Mouse (Mus musculus) megakaryocyte-erythroid progenitor cell, adult 5 weeks (primary cell): Measurements from ENCODE around the gene S1pr3. TPM values are rescaled to one million over a fixed set of nuclear protein-coding genes. Genes with fewer than 3 reads are reported as not detected.

Experiments used
- polyA plus RNA-seq: library from polyadenylated mRNA; stranded (reverse); fragments of >175 nt; gene quantifications from 2 replicates; pipeline ENCODE4 v1.2.3, GENCODE M21; 2012

S1pr3 gene
- polyA plus RNA-seq = 1.3 and 2.9 TPM in 2 replicates

DNA sequence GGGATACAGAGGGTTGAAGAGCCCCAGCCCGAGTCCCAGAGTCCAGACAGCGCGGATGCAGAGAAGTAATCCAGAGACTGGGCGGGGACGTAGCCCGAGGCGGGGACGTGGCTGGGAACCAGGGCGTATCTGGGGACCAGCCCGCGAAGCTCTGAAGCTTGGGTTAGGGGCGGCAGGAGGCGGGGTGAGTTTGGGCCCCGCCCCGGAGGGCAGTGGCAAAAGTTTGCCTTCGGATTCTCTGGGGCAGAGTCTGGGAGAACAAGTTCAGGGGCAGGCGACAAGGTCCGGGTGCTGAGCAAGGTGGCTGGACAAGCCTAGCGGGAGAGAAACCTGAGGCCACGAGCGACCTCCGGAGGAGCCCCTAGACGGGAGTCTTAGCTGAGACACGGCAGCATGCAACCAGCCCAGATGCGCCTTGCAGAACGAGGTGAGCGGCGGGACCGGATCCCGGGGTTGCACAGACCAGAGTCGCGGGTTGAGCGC lies at the start of gene S1pr3:
S1pr3 (plus strand) TSS at position 121 of the 483 bp plus-strand sequence.

Other genes starting within 250 kb of the S1pr3 start
- 0.18 TPM in 1 of 2 replicates, not detected in the other for gene Nxnl2, start 237.6 kb upstream of the S1pr3 start, polyA plus RNA-seq
- not detected in 2 replicates for gene Shc3, start 160.8 kb downstream of the S1pr3 start, polyA plus RNA-seq
- gene Cks2, start 236.6 kb downstream of the S1pr3 start, polyA plus RNA-seq = 221 and 249 TPM in 2 replicates
- gene Secisbp2, start 243.1 kb downstream of the S1pr3 start, polyA plus RNA-seq = 24.7 and 30.4 TPM in 2 replicates